Mouse (Mus musculus) c-Kit-positive CD71-positive TER-119-positive erythroid progenitor cells, embryonic 14.5 days (primary cell): ENCODE measurements around the gene Rflnb.

ENCODE experiments used
- DNase-seq: peaks from one replicate; pipeline ENCODE4 v3.0.0-alpha.2; 2013; ENCODE audit warnings: low spot score

Rflnb gene

DNA sequence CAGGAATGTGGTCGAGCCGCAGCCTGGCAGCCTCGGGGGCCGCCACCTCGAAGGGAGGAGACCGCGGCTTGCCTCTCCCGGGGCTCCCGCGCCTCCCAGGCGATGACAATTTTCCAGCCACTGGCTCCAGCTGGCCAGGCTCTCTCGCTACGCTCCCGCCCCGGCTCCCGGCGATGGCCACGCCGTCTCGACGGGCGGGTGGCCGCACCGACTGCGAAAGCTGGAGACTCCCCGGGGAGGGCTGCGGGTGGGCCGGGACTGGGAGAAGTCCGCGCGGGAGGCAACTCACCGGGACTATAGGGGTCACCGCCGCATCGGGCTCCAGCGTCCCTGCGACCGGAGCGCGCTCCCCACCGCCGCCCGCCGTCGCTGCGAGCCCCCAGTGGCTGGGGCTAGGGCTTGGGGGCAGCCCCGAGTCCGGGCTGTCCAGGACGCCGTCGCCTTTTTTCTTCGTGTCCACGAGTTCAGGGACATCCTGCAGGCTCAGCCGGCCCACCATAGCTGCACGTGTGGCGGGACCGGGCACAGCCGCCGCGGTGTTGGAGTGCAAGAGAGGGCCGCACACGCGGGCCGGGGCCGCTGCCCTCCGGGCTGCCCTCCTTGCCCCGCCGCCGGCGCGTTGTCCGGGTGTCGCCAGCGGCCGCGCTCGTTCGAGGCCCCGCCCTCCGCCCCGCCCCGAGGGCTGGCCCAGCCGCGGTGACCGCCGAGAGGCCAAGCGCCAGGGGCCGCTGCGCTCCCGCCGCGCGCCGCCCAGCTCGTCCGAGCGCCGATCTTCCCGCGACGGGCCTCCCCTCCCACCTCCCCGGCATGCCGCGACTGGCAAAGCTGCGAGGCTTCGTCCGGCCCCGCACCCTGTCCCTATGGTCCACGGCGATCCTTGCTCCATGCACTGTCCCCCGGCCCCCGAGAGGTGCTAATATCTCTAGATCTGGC is at the start of gene Rflnb:
Gene Rflnb, minus strand, starts transcription at position 644 of the 933 bp plus-strand sequence.
- DNase-seq = peak; percentile 40

DNA sequence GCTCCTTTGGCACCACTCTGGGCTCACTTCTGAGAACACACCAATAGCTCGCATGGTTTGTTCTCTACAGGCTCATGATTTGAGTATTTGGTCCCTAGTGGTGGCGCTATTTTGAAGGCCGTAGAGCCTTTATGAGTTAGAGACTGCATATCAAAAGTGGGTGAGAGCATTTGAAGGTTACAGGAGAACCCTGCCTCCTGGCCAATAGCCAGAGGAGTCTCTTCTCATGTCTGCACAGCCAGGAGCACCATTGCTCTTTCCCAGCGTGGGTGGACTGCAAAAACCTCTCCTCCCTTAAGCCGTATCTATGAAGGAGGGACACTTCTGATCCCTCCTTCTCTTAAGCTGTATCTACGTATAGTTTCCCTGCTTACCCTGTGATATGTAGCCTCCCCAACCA is 49.8 kb upstream of the Rflnb start:
- DNase-seq = no peak

DNA sequence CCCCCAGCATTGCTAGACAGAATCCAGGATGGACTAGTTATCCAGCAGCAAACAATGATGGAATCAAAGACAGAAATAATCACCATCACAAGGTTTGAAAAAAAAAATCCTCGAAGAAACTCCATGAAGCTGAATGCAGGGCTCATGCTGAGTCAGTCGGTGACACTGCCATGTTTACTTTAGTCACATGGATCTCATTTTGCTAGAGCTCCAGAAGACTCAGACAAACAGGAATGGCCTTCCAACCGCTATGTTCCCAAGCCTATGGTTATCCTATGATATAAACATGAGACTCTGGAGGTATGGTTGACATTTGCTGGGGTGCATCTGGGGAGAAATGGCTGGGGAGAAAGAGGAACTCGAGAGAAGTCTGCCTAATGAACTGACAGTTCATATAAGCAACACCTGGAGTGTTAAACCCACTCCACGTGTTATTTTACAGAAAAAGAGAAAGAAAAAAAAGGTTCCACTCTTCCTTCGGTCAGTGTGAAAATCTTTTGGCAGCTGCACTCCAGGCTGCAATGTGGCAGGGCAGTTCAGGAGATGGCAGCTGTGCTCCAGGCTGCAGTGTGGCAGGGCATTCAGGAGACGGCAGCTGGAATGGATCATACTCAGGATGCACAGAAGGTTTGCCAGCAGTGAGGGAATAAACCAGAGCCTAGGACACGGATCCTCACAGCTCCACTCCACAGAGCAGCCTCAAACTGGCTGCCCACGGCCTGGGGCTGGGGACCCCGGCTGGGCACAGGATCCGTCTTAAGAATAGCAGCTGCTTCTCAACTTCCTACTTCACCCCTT is 46.9 kb upstream of the Rflnb start:
- DNase-seq = no peak

DNA sequence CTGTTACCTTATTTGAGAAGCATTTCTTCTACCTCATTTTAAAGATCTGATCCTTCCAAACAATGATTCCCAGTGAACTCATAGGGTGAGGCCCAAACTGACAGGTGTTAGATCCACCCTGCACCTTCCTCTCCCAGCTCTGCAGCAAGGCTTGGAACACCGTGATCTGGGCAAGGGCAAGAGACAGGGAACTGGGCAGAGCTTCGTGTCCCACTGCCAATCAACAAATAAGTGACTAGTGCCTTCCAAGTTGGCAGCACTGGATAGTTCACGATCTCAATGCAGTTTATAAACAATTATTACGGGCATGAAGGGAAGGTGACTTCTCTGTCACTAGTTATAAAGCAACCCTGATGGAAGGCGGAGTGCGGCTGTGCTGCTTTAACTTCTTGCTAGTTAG is 42.2 kb upstream of the Rflnb start:
- no peak for DNase-seq

DNA sequence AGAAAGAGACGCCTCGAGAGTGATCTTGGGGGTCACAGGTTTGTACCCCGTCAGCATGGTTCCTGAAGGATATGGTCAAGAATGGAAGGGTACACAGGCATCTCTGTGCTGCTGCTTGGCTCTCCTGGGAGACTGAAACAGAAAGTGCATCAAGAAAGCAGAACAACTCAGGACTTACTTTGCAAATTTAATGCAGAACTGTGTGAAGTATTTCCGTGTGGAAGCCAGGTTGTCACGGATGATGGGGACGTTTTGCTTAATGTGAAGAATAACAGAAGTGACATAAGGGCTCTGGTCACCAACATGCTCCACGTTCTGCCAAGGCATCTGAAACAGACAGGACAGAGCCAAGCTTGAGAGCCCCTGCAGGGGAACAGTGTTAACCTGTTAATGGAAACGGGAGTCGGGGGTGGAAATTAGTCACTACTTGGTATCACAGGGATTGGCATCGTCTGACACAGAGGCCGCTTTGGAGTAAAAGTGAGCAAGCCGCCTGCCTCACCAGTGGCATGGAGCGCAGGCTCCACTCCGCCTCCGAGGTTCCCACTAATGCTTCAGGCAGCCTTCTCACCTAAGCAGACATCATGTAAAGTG is 39.1 kb upstream of the Rflnb start:
- no peak for DNase-seq

DNA sequence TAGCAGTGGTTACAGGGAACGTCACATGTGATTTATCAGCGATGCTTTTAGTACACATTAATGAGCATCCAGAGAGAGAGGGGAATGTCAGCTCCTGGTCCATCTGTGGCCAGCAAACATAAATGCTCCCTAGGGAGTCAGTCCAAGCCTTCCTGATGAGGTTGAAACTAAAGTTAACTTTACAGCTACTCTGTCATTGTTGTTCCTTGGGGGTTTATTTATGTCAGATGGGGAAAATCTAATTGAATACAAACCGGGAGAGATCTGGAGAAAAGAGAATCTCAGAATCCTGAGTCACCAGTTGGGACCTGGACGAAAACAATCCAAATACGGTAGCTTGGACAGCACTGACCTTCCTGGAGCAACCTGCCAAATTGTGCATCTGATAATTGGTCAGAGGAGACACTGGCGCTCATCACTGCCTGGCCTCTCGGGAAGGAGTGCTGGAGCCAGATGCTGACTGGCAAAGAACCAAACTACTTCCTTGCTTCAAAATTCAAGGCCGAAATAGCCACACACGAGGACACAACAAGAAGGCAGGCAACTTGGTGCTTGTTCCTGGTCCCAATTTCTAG is 38.0 kb upstream of the Rflnb start:
- DNase-seq = no peak

DNA sequence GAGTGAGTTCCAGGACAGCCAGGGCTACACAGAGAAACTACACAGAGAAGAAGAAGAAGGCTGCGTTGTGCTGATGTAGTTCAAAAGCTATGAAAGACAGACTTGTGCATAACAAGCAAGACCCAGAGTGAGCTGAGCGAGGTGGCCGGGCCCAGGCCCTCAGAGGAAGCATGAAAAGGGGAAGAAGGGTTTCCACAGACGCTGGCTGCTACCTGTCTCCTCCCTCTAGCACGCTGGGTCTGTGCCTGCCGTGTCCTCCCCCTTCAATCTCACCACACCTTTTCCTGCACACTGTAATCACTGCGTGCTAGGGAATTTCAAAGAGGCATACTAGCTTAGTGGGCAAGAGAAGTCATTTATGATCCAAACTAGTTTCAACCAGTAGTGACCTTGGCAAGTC is 36.8 kb upstream of the Rflnb start:
- DNase-seq = no peak

DNA sequence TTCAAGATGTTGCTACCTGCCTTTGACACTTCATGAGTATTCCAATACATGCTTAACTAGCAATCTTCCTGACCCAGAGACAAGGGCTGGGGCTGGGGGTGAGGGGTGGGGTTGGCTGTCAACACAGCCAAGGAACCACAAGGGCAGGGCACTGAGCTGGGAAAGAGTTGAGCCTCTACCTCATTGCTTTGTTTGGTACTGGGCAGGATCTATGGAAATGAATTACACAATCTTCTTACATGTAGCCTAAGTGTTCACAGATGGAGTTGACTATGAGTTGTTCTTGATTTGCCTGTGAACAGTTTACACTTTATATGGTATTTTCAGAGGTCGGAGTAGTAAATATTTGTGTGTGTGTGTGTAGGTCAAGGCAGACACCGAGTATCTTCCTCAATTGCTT is 33.3 kb upstream of the Rflnb start:
- DNase-seq = no peak

DNA sequence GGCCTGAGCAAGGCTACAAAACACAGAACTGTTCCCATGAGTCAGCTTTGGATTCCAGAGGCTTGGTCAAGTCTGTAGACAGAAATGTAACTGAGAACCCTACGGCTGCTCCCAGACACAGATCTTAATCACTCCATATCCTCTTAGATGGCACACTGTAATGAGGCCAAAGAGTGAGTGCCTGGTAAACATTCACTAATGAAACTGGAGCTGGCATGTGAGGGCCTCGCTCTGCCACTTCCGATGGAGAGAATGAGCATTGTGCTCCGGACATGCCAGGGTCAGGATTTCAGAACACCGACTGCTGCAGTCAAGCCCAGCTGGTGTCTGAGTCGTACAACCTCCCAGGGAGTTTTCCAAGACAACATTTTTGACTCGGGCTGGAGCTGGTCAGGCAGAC is 32.4 kb upstream of the Rflnb start:
- DNase-seq = no peak

DNA sequence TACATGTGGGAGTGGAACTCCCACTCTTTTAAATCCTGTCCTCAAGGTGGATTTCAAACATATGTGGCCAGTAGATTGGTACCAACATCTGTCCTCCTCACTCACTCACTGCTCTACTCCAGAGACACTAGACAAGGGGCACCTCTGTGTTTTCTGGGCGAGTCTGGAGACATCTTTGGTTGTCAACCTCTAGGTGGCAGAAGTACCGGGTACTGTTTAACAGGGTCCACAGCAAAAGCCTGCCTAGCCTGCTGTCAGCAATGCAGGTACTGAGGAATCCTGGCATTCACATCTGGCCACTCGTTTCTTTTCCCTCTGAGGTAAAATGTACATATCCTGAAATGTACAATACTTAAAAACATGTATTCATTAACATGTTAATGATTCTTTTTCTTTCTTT is 28.9 kb upstream of the Rflnb start:
- no peak for DNase-seq

DNA sequence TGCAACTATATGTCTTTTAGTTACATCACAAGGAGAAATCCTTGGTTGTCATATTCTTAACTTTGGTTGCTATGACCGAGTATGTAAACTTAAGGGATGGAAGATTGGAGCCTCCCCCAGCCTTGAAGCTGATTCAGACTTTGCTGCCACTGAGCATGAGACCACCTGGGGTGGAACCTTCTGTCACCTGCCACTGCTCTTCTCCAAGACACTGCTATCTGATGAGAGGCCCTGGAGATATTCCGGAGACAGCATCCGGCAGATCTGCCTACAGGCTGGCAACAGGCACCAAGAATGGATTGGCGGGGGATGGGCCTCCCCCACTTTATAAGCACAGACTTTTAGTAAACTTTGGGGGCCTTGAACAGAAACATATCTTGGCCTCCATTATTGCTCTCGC is 24.9 kb upstream of the Rflnb start:
- no peak for DNase-seq

DNA sequence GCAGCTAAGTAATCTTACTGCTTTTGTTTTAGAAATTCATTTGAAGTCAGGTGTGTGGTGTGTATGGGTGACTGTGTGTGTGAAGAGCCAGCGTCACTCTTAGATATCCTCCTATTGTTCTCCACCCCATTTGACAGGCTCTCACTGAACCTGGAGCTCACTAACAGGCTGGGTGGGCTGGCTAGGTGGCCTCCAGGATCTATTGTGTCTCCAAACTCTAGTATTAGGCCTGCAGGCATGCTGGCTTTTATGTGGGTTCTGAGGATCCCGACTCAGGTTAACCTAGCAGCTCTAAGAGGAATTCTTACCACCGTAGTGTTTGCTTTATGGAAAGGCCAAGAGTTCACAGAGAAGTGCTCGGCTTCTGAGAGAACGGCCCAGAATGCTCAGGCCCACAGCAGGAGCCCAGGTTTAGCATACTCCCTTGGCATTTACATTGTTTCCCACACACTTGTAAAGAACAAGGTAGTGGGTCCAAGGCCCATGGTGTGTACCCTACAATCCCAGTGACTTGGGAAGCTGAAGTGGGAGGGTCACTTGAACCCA is 23.5 kb upstream of the Rflnb start:
- DNase-seq = no peak

DNA sequence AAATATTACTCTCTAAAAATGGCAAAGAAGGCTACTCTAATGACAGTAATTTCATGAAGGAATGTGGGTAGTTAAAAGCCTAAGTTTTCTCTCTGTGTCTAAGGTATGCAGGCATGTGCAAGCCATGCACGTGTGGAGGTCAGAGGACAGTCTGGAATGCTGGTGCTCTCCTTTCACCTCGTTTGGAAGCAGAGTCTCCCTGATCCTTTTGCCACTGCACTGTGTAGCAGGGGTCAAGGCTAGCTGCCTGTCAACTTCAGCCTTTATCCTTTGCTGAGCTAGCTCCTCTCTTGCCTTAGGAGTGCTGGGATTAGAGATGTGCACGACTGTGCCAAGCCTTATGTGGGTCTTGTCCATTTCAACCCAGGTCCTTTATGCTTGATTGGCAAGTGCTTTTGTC is 22.9 kb upstream of the Rflnb start:
- no peak for DNase-seq

DNA sequence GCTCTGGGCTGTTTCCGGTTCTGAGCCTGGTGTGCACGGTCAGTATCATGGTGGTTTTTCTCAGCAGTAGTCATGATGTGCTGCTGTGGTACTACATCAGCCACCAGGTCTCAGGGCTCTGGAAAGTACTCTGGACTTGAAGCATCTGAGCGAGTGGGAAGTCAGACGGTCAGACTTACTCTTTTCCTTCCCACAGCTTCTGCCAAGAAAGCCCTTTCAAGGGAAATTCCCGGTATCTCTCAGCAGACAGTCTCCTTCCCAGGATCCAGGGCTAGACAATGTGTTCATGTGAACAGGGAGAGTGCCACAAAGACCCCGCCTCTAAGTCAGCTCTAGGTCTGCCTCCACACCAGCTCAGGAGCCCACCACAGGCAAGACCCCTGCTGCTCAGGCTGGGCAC is 17.8 kb upstream of the Rflnb start:
- no peak for DNase-seq

DNA sequence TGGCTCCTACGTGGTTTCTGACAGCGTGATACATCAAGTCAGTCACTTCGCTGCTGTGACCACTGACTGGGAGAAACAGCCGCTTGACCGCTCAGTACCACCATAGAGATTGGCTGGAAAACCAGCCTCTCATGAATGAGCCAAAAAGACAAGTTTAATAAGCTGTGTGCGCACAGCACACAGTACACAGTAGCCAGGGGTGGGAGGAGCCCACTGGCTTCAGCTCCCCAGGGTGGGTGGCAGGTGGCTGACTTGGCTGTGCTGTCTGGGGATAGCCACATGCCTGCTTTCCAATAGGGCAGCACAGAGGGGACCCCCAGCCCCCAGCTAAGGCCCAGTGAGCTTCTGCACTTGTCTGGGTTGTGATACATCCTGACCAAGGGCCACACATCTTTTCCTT is 16.9 kb upstream of the Rflnb start:
- DNase-seq = no peak

DNA sequence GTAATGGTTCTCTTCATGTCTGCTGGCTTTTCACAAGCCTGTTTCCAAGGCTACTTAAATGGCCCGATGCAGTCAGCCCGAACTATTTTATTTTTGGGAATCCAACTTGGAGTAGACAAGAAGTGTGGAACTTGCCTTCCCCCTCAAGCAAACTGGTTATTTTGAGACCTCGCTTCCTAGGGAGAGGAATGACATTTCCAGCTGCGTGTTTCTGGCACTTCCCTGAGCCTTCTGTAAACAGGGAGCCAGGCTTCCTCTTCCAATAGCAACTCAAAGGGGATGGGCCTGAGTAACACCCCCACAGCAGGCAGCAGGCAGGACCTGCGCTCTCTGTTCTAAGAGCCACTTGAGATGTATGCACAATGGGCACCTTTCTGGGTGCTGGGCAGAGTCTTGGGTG is 15.3 kb upstream of the Rflnb start:
- DNase-seq = no peak

DNA sequence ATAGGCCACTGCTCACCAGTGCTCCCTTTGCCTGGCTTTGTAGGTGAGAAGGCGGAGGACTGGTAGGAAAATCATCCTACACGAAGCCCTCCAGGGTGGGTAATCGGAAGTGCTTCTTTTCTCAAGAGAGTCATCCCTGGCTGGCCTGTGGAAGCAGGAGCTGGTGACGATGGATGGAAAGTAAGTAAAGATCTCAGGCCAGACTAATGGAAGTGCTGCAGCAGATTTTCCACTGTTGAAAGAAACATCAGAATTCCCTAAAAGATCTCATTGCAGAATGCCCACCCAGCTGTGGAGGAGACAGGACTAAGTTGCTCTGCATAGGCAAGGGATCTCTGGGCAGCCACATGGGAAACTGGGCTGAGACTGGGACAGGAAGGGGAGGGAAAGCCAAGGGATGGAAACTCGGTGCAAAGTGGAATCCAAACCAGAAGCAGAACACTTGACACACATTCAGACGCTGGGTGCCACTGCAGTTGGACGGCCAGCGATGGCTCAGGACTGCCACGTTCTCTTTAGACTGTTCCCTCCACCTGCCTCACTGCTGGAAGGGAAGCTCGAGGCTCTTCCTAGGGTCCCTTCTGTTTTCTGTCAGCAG is 14.6 kb upstream of the Rflnb start:
- no peak for DNase-seq

DNA sequence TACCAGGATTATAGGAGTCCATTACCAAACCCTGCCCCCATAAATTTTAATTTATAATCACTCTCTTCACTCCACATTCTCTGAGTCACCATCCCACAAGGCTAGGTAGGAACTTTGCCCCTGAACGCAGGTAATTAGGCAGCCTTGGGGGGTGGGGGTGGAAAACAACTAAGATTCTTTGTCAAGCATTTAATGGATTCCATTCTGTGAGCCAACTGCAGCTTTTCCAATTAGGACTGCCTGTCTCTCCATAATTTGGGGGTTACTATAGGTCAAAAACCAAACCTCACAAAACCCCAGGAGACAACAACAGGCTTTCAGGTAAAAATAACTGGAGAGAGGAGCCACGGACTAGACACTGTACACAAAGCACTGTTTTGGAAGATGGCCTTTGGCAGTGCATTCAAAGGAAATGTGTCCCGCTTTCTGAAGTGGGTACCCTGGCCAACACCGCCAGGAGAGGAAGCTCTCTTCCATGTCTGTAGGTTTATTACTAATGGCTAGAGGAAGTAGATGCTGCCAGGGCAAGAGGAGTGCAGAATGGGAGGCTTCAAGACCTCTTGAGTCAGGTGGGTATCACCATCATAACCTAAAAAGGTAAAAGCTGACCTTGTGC is 13.3 kb upstream of the Rflnb start:
- no peak for DNase-seq

DNA sequence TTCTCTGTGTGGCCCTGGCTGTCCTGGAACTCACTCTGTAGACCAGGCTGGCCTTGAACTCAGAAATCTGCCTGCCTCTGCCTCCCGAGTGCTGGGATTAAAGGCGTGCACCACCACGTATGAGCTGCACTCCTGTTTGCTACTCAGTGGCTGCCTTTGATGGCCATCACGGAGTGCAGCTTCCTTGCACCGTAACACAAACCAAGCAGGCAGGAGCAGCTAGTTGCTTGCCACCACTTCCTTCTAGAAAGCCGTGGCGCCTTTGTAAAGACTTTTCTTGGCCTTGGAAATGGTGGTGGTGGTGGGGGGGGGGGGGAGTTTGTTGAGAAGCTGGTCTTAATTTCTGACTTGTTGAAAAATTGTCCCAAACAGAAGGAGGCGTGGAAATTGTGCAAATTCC is 12.5 kb upstream of the Rflnb start:
- DNase-seq = no peak

DNA sequence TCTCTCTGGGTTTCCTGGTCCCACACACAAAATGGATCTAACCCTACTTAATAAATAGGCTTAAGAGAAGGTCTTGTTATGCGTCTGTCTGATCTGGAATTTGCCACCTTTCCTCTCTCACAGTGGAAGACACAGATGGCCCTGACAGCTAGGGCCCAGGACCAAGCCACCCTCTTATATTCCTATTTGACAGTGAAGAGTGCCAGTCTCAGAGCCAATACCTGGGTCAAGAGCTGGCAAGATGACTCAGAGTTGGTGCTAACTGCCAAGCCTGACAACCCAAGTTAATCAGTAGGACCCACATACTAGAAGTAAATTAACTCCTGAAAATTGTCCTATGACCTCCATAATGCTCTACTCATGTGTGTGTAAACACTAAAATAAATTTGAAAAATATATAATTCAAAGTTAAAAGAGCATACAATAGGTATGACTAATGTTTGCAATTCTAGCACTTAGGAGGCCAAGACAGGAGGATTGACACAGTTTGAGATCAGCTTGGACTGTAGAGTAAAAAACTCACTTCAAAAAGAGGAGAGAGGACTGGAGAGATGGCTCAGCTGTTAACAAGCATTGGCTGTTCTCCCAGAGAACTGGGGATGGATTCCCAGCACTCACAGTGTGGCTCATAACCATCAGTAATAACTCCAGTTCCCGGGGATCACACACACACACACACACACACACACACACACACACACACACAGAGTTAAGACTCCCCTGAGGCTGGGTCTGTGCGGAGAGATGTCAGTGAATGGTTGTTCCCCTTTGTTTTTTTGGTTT is 11.9 kb upstream of the Rflnb start:
- DNase-seq = no peak
